8 mouse cellular contexts compared by ENCODE assay signal in the genomic region with DNA sequence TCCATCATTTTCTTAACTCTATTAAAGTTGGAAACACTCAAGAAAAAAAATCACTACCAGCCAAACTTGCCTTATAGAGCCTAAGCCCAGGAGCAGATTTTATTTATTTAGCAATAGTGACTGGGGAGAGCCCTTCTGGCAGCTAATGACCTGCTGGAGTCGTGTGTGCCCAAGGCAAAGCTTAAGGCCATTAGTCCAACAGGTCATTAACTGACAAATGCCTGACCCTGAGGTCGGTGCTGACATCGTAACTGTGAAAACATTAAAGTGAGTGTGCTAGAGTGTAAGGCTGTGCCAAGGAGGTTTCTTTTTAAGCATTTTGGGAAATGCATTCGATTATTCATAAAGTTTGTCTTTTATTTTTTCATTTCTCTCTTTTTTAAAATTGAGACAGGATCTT.
"Had no signal": no experiment of that assay in that cellular context is flagged by ENCODE, and none has a peak within 500 bp of the region (broad histone marks: within the 10 kb centered on the region; RNA-seq: fewer than 3 reads in every experiment).

No protein-coding gene starts in this region.

- H3K9ac ChIP-seq: midbrain, embryonic 13.5 days had no signal

- H3K4me2 ChIP-seq: midbrain, embryonic 13.5 days had no signal

- H3K27ac ChIP-seq: layer of hippocampus, adult 2 months; midbrain, embryonic 13.5 days had no signal

- DNase-seq: kidney, postnatal 10 days; kidney, postnatal 4 days; lung, adult 18-20 months; lung, postnatal 36 days; right cerebral cortex, postnatal 14 days; thymus, postnatal 36 days had no signal

- H3K9me3 ChIP-seq: midbrain, embryonic 13.5 days had no signal

- H3K4me3 ChIP-seq: layer of hippocampus, adult 2 months; midbrain, embryonic 13.5 days had no signal

- H3K36me3 ChIP-seq: midbrain, embryonic 13.5 days had no signal

- H3K27me3 ChIP-seq: midbrain, embryonic 13.5 days had no signal

- ATAC-seq: midbrain, embryonic 13.5 days had no signal

- H3K4me1 ChIP-seq: midbrain, embryonic 13.5 days had no signal
